Mouse (Mus musculus) midbrain, postnatal 0 days (tissue): Measurements from ENCODE around the gene Cfp. TPM values are rescaled to one million over a fixed set of nuclear protein-coding genes. Genes with fewer than 3 reads are reported as not detected.
A peak's percentile ranks its signal among the peaks of the same experiment; 100 is the strongest.

ENCODE experiments used
- ATAC-seq: fragments of 200-750 bp; cut with Nextera tagmentation; 2 replicates; pipeline ENCODE4 v1.8.0; 2017; ENCODE audit warnings: moderate number of reproducible peaks, mild to moderate bottlenecking, moderate TSS enrichment, moderate library complexity; ENCODE audit not compliant: low FRiP score
- DNase-seq: peaks from one replicate; pipeline ENCODE4 v3.0.0-alpha.2; 2015; ENCODE audit warnings: low spot score
- H3K27ac ChIP-seq: fragments of 300-500 bp; sonication (generic); 2 replicates; pipeline ENCODE4 v1.5.1; 2014; ENCODE audit warnings: low read depth, mild to moderate bottlenecking, low read length, mixed read lengths
- H3K27me3 ChIP-seq: fragments of 300-500 bp; sonication (generic); 2 replicates; pipeline ENCODE4 v1.6.1; 2014; ENCODE audit warnings: low read length, control low read depth, mixed read lengths; ENCODE audit not compliant: insufficient read depth
- H3K36me3 ChIP-seq: fragments of 300-500 bp; sonication (generic); 2 replicates; pipeline ENCODE4 v1.6.1; 2014; ENCODE audit warnings: low read length, control low read depth, mixed read lengths; ENCODE audit not compliant: insufficient read depth
- H3K4me1 ChIP-seq: fragments of 300-500 bp; sonication (generic); 2 replicates; pipeline ENCODE4 v1.6.1; 2014; ENCODE audit warnings: mild to moderate bottlenecking, control low read depth, antibody characterized with exemption, low read length, mixed read lengths; ENCODE audit not compliant: insufficient read depth
- H3K4me2 ChIP-seq: fragments of 300-500 bp; sonication (generic); 2 replicates; pipeline ENCODE4 v1.6.1; 2014; ENCODE audit warnings: low read depth, mild to moderate bottlenecking, low read length, mixed read lengths; ENCODE audit not compliant: poor library complexity, severe bottlenecking
- H3K4me3 ChIP-seq: fragments of 300-500 bp; sonication (generic); 2 replicates; pipeline ENCODE4 v1.5.1; 2014; ENCODE audit warnings: low read depth, mild to moderate bottlenecking, low read length, moderate library complexity
- H3K9ac ChIP-seq: fragments of 300-500 bp; sonication (generic); replicated peaks from 2 replicates; pipeline ENCODE4 v1.6.1; 2014; ENCODE audit warnings: mild to moderate bottlenecking, low read length, moderate library complexity, mixed read lengths; ENCODE audit not compliant: poor library complexity, severe bottlenecking
- H3K9me3 ChIP-seq: fragments of 300-500 bp; sonication (generic); 2 replicates; pipeline ENCODE4 v1.6.1; 2016; ENCODE audit warnings: low read length, control low read depth
- CTCF ChIP-seq: IDR thresholded peaks from 2 replicates; pipeline ENCODE4 v1.5.1; 2016; ENCODE audit warnings: antibody characterized with exemption, mild to moderate bottlenecking
- WGBS: fragments of 180-500 bp; shearing (Covaris S2); extraction: QIAGEN DNeasy Blood & Tissue Kit; methylation state at CpG from one replicate; pipeline ENCODE4 v1.1.7; 2014; 5-methylcytosine and 5-hydroxymethylcytosine counted together
- polyA plus RNA-seq: library from polyadenylated mRNA; unstranded; fragments of >200 nt; fragmentation: Nextera tagmentation; extraction: Ambion mirVana; gene quantifications from 2 replicates; pipeline ENCODE4 v1.2.1, GENCODE M21; 2015
- total RNA-seq: library from RNA; depleted of rRNA; stranded (reverse); fragments of >200 nt; gene quantifications from 2 replicates; pipeline ENCODE4 v1.2.3, GENCODE M21; 2014; rRNA removed

The Cfp gene
- total RNA-seq (7.7 and 8.4 TPM in 2 replicates), polyA plus RNA-seq (3.1 and 3.2 TPM in 2 replicates)

- H3K36me3 ChIP-seq: peaks cover 11% of the 10 kb centered on the region; the same call in 1 of the 2 replicates
- no peaks in the 10 kb centered on the region for H3K4me1 ChIP-seq
- no peaks in the 10 kb centered on the region for H3K27me3 ChIP-seq
- DNase-seq (no peak), ATAC-seq (no peak)
- H3K9me3 ChIP-seq: no peaks in the 10 kb centered on the region
- TF ChIP-seq CTCF: no peak
- H3K4me3 ChIP-seq: no peak within 1 kb of the TSS
- no peak within 1 kb of the TSS for H3K4me2 ChIP-seq
- no peak within 1 kb of the TSS for H3K27ac ChIP-seq
- no peak within 1 kb of the TSS for H3K9ac ChIP-seq
- WGBS: 90% methylated on average over 1 of the region's 1 CpGs
Measured at GRCm38 (mm10) chrX:20931364-20931763, at the start of gene Cfp. Gene Cfp, minus strand, starts transcription at chrX:20931555.

GRCm38 (mm10) chrX:20980901-20981300, 49.5 kb upstream of the Cfp start:
- 78% methylated on average over 1 of the region's 1 CpGs for WGBS
- no peaks in the 10 kb centered on the region for H3K4me1 ChIP-seq
- H3K4me3 ChIP-seq: no peak overlapping the region
- no peak for DNase-seq
- H3K36me3 ChIP-seq: no peaks in the 10 kb centered on the region
- no peaks in the 10 kb centered on the region for H3K27me3 ChIP-seq
- TF ChIP-seq CTCF: no peak
- H3K4me2 ChIP-seq: no peak overlapping the region
- H3K9me3 ChIP-seq: no peaks in the 10 kb centered on the region
- ATAC-seq: no peak
- no peak overlapping the region for H3K9ac ChIP-seq
- H3K27ac ChIP-seq: no peak overlapping the region

GRCm38 (mm10) chrX:20961477-20962378, 30.4 kb upstream of the Cfp start, which contains the start of gene Uxt:
Gene Uxt, minus strand, starts transcription at chrX:20962017.
- Histone ChIP-seq H3K9ac (peak within 1 kb of the TSS; percentile 24; the same call in 1 of the 2 replicates), H3K36me3 (no peaks in the 10 kb centered on the region), H3K4me3 (peak within 1 kb of the TSS; percentile 37), H3K27me3 (no peaks in the 10 kb centered on the region), H3K4me1 (no peaks in the 10 kb centered on the region), H3K4me2 (peak within 1 kb of the TSS; percentile 43), H3K27ac (peak within 1 kb of the TSS; percentile 4), H3K9me3 (no peaks in the 10 kb centered on the region)
- DNase-seq: peak; percentile 90
- WGBS: 17% methylated on average over 57 of the region's 57 CpGs
- ATAC-seq: peak; percentile 97
- peak; percentile 51 for TF ChIP-seq CTCF

- Histone ChIP-seq H3K4me1 (no peaks in the 10 kb centered on the region), H3K9ac (peak within 1 kb of the TSS; percentile 61), H3K9me3 (no peaks in the 10 kb centered on the region), H3K4me2 (peak within 1 kb of the TSS; percentile 51), H3K4me3 (peak within 1 kb of the TSS; percentile 54), H3K36me3 (no peaks in the 10 kb centered on the region; the same call in 1 of the 2 replicates), H3K27me3 (no peaks in the 10 kb centered on the region), H3K27ac (peak within 1 kb of the TSS; percentile 78)
- 17% methylated on average over 26 of the region's 30 CpGs for WGBS
- TF ChIP-seq CTCF: no peak
- DNase-seq (peak; percentile 96), ATAC-seq (peak; percentile 98)
Measured at GRCm38 (mm10) chrX:20950191-20950880, 19.0 kb upstream of the Cfp start, which contains the start of gene Elk1. Gene Elk1, minus strand, starts transcription at chrX:20950608.

- Histone ChIP-seq H3K36me3 (0 out of 2 replicates have a peak, but pooled peaks cover 2% of the 10 kb centered on the region), H3K9me3 (no peaks in the 10 kb centered on the region), H3K4me2 (no peak overlapping the region), H3K4me1 (no peaks in the 10 kb centered on the region), H3K27ac (no peak overlapping the region), H3K9ac (no peak overlapping the region), H3K4me3 (no peak overlapping the region), H3K27me3 (no peaks in the 10 kb centered on the region)
- 6% methylated on average over 3 of the region's 4 CpGs for WGBS
- peak; percentile 51 for DNase-seq
- ATAC-seq: no peak
- peak; percentile 70 for TF ChIP-seq CTCF
Measured at GRCm38 (mm10) chrX:20946055-20946454, 14.7 kb upstream of the Cfp start.
